Mouse (Mus musculus) stomach, embryonic 16.5 days (tissue): ENCODE measurements around the gene Arf6. TPM values are rescaled to one million over a fixed set of nuclear protein-coding genes. Genes with fewer than 3 reads are reported as not detected.
A peak's percentile ranks its signal among the peaks of the same experiment; 100 is the strongest.
"Not testable (repeated sequence)": the region's sequence is repeated elsewhere in the genome, so short reads cannot be mapped to it uniquely, and the experiment has no call there.

Source experiments
- ATAC-seq: fragments of 200-750 bp; cut with Nextera tagmentation; 2 replicates; pipeline ENCODE4 v1.8.0; 2017; ENCODE audit warnings: moderate number of reproducible peaks, moderate TSS enrichment; ENCODE audit not compliant: insufficient read depth, low FRiP score
- H3K27ac ChIP-seq: fragments of 300-500 bp; sonication (generic); 2 replicates; pipeline ENCODE4 v1.5.1; 2014; ENCODE audit warnings: low read length
- H3K27me3 ChIP-seq: fragments of 300-500 bp; sonication (generic); 2 replicates; pipeline ENCODE4 v1.6.1; 2014; ENCODE audit warnings: low read length, control low read depth, mixed read lengths; ENCODE audit not compliant: control insufficient read depth, insufficient read depth
- H3K36me3 ChIP-seq: fragments of 300-500 bp; sonication (generic); 2 replicates; pipeline ENCODE4 v1.6.1; 2014; ENCODE audit warnings: low read length; ENCODE audit not compliant: control insufficient read depth, insufficient read depth
- H3K4me1 ChIP-seq: fragments of 300-500 bp; sonication (generic); 2 replicates; pipeline ENCODE4 v1.6.1; 2014; ENCODE audit warnings: low read length, control low read depth, mixed read lengths; ENCODE audit not compliant: control insufficient read depth, insufficient read depth
- H3K4me2 ChIP-seq: fragments of 300-500 bp; sonication (generic); 2 replicates; pipeline ENCODE4 v1.6.1; 2014; ENCODE audit warnings: low read depth, low read length, mixed read lengths
- H3K4me3 ChIP-seq: fragments of 300-500 bp; sonication (generic); replicated peaks from 2 replicates; pipeline ENCODE4 v1.5.1; 2014; ENCODE audit warnings: mild to moderate bottlenecking, low read length
- H3K9ac ChIP-seq: fragments of 300-500 bp; sonication (generic); 2 replicates; pipeline ENCODE4 v1.6.1; 2014; ENCODE audit warnings: low read length
- H3K9me3 ChIP-seq: fragments of 300-500 bp; sonication (generic); replicated peaks from 2 replicates; pipeline ENCODE4 v1.6.1; 2016; ENCODE audit warnings: low read length, control low read depth; ENCODE audit not compliant: control insufficient read depth
- WGBS: fragments of 180-500 bp; shearing (Covaris S2); extraction: QIAGEN DNeasy Blood & Tissue Kit; methylation state at CpG from one replicate; pipeline ENCODE4 v1.1.7; 2014; 5-methylcytosine and 5-hydroxymethylcytosine counted together
- polyA plus RNA-seq: library from polyadenylated mRNA; unstranded; fragments of >200 nt; fragmentation: Nextera tagmentation; extraction: Ambion mirVana; gene quantifications from 2 replicates; pipeline ENCODE4 v1.2.1, GENCODE M21; 2015

The Arf6 gene
- polyA plus RNA-seq, 1 experiment from 2014 or later: 42.3 TPM

GRCm38 (mm10) chr12:69370936-69371335, 1.0 kb upstream of the Arf6 start:
- Histone ChIP-seq H3K4me2 (peak overlapping the region; percentile 72), H3K4me1 (peaks cover 3% of the 10 kb centered on the region), H3K9me3 (no peaks in the 10 kb centered on the region), H3K4me3 (peak overlapping the region; percentile 87), H3K27me3 (no peaks in the 10 kb centered on the region), H3K9ac (peak overlapping the region; percentile 98), H3K36me3 (no peaks in the 10 kb centered on the region), H3K27ac (peak overlapping the region; percentile 100)
- WGBS: 8% methylated on average over 7 of the region's 7 CpGs
- no peak for ATAC-seq

DNA sequence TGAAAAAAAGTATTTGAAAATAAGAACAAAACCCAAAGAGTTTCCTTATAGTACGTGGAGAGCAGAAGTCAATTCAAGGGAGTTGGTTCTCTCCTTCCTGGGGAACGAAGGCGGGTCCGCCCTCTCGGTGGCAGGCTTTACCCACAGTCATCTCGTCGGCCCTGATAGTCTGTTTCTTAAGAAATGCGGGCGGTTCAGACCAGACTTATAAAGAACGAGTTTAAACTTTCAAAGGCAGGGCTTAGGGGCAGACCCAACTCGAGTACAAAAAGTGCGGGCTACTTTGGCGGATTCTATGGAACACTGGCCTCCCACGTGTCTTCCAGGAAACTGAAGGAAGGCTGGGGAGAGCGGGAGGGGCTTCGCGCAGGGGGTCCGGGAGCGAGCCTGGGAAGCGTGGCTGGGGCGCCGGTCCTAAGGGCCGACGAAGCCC, 513 bp upstream of the Arf6 start:
- Histone ChIP-seq H3K36me3 (no peaks in the 10 kb centered on the region), H3K27ac (peak overlapping the region; percentile 100), H3K4me3 (peak overlapping the region; percentile 87), H3K4me2 (peak overlapping the region; percentile 72), H3K9me3 (no peaks in the 10 kb centered on the region), H3K4me1 (peaks cover 7% of the 10 kb centered on the region), H3K9ac (peak overlapping the region; percentile 98), H3K27me3 (no peaks in the 10 kb centered on the region)
- 1% methylated on average over 24 of the region's 24 CpGs for WGBS
- peak; percentile 84 for ATAC-seq

DNA sequence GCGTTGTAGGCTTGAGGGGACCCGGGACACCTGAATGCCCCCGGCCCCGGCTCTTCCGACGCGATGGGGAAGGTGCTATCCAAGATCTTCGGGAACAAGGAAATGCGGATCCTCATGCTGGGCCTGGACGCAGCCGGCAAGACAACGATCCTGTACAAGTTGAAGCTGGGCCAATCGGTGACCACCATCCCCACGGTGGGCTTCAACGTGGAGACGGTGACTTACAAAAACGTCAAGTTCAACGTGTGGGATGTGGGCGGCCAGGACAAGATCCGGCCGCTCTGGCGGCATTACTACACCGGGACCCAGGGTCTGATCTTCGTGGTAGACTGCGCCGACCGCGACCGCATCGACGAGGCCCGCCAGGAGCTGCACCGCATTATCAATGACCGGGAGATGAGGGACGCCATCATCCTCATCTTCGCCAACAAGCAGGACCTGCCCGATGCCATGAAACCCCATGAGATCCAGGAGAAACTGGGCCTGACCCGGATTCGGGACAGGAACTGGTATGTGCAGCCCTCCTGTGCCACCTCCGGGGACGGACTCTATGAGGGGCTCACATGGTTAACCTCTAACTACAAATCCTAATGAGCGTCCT, 881 bp downstream of the Arf6 start:
- Histone ChIP-seq H3K4me2 (peak overlapping the region; percentile 94), H3K4me1 (peaks cover 7% of the 10 kb centered on the region), H3K9me3 (no peaks in the 10 kb centered on the region), H3K27ac (peak overlapping the region; percentile 95), H3K9ac (peak overlapping the region; percentile 98), H3K4me3 (peak overlapping the region; percentile 87), H3K27me3 (no peaks in the 10 kb centered on the region), H3K36me3 (no peaks in the 10 kb centered on the region)
- ATAC-seq: no peak
- WGBS: under 1% methylated on average over 42 of the region's 42 CpGs

DNA sequence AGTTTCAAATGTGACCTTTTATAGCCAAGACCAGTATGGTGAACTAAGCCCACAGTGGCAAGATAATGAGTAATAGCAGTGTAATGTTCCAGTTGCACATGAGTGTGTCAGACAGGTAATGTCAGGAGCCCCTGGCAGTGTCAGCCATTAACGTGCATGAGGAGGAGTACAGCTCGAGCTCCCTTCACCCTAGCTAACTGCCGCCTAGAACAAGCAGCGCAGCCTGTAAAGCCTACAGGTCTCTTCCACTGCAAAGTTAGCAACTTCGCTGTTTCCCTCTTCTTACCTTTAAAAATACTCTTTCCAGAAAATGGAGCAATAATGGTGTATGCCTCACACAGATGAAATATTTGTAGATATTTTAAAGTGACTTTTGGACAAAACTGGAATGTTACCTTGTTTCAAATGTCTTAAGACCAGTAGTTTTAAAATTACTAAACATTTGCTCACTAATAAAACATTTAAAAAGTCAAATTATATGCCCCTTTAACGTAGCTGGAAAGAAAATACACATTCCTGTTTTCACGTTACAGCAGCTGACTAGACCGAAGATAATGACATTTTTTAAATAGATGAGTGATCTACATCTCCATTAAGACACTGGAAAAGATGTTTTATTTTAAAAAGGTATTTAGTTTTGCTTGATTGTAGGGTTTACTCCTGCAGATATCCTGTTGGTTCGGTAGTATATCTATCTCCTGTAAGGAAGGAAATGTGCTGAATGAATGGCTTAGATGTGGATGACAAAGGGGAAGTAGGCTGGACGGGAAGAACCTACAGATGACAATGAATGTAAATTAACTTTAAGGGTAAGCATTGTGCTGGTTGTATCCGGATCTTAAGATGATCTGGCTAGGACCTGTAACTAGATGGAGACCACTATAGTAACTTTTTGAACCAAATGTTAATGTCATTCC, 2.2 kb downstream of the Arf6 start:
- 29% methylated on average over 11 of the region's 11 CpGs for WGBS

GRCm38 (mm10) chr12:69376132-69376531, 4.2 kb downstream of the Arf6 start:
- Histone ChIP-seq H3K9ac (0 out of 2 replicates have a peak overlapping the region, but pooled peaks have one; percentile 31), H3K27ac (no peak overlapping the region; the same call in 1 of the 2 replicates), H3K36me3 (no peaks in the 10 kb centered on the region), H3K4me1 (peaks cover 7% of the 10 kb centered on the region), H3K9me3 (no peaks in the 10 kb centered on the region), H3K27me3 (no peaks in the 10 kb centered on the region), H3K4me2 (peak overlapping the region; percentile 46), H3K4me3 (peak overlapping the region; percentile 23)
- 69% methylated on average over 2 of the region's 2 CpGs for WGBS
- ATAC-seq: no peak

More for the DNA sequence above, 2.2 kb downstream of the Arf6 start:
- Histone ChIP-seq H3K27ac (peak overlapping the region; percentile 42; the same call in 1 of the 2 replicates), H3K36me3 (no peaks in the 10 kb centered on the region), H3K27me3 (no peaks in the 10 kb centered on the region), H3K4me1 (peaks cover 7% of the 10 kb centered on the region), H3K4me2 (peak overlapping the region; percentile 94), H3K4me3 (peak overlapping the region; percentile 87), H3K9me3 (no peaks in the 10 kb centered on the region), H3K9ac (peak overlapping the region; percentile 98)
- no peak for ATAC-seq

GRCm38 (mm10) chr12:69377188-69377587, 5.2 kb downstream of the Arf6 start:
- H3K27me3 ChIP-seq: no peaks in the 10 kb centered on the region
- H3K4me2 ChIP-seq: no peak overlapping the region
- H3K27ac ChIP-seq: no peak overlapping the region
- H3K4me1 ChIP-seq: peaks cover 7% of the 10 kb centered on the region
- ATAC-seq: no peak
- H3K9ac ChIP-seq: no peak overlapping the region
- 74% methylated on average over 1 of the region's 1 CpGs for WGBS
- no peaks in the 10 kb centered on the region for H3K36me3 ChIP-seq
- H3K9me3 ChIP-seq: no peaks in the 10 kb centered on the region
- H3K4me3 ChIP-seq: no peak overlapping the region

DNA sequence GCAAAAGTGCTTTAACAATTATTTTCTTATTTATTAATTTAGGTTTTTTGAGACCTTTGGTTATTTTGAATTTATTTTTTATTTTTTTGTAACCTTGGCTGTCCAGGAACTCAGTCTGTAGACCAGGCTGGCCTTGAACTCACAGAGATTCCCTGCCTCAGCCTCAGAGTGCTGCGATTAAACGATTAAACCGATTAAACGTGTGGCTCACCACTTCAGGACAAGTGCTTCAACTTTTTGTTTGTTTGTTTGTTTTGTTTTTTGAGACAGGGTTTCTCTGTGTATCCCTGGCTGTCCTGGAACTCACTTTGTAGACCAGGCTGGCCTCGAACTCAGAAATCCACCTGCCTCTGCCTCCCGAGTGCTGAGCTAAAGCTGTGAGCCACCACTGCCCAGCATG, 5.7 kb downstream of the Arf6 start:
- not testable (repeated sequence) for H3K9ac ChIP-seq, ATAC-seq, H3K9me3 ChIP-seq, H3K27ac ChIP-seq, H3K27me3 ChIP-seq, H3K4me1 ChIP-seq, H3K4me3 ChIP-seq, H3K36me3 ChIP-seq, H3K4me2 ChIP-seq
- 91% methylated on average over 6 of the region's 6 CpGs for WGBS

- no peak overlapping the region for H3K4me3 ChIP-seq
- 78% methylated on average over 11 of the region's 11 CpGs for WGBS
- H3K4me2 ChIP-seq: no peak overlapping the region
- H3K36me3 ChIP-seq: no peaks in the 10 kb centered on the region
- H3K9me3 ChIP-seq: no peaks in the 10 kb centered on the region
- no peak overlapping the region for H3K9ac ChIP-seq
- peak overlapping the region; percentile 47; the same call in 1 of the 2 replicates for H3K27ac ChIP-seq
- H3K4me1 ChIP-seq: peaks cover 5% of the 10 kb centered on the region
- ATAC-seq: no peak
- H3K27me3 ChIP-seq: no peaks in the 10 kb centered on the region
These were observed 6.9 kb downstream of the Arf6 start for GRCm38 (mm10) chr12:69378558-69379454.
